Mouse (Mus musculus): ENCODE results near the gene Pold4.

Gene Pold4

GRCm38 (mm10) chr19:4280425-4280824 lies 48.7 kb downstream of the Pold4 start:
- no peak for DNase-seq

- peak; percentile 93 for DNase-seq
These were observed 51.3 kb downstream of the Pold4 start, which contains the start of gene Ankrd13d for GRCm38 (mm10) chr19:4282898-4283553. Ankrd13d (minus strand) TSS chr19:4283137.

Data from embryo, embryonic 11 days (tissue).